Mouse (Mus musculus): ENCODE measurements at regions not wholly inside any gene's neighbourhood (a gene's known extent, or its start where the extent isn't known, plus 50 kb on each side); places are given as distances from the start of the nearest gene placed in this dataset.

- Histone ChIP-seq H3K4me3 (ENCODE audit: insufficient read depth, poor library complexity, severe bottlenecking) (no peak overlapping the region), H3ac (ENCODE audit: control insufficient read depth, insufficient read length, low read depth) (no peak overlapping the region), H3K79me2 (ENCODE audit: control insufficient read depth, insufficient read depth) (no peaks in the 10 kb centered on the region), H3K79me3 (ENCODE audit: low read depth) (no peaks in the 10 kb centered on the region), H3K27me3 (ENCODE audit: control insufficient read depth, insufficient read depth, insufficient read length) (no peaks in the 10 kb centered on the region), H3K36me3 (ENCODE audit: control insufficient read depth, insufficient read depth) (no peaks in the 10 kb centered on the region)
- TF ChIP-seq MYOG (IDR thresholded peaks at IDR 0.05; ENCODE audit: control insufficient read depth, extremely low read depth, insufficient read length) = no peak
Observed at GRCm38 (mm10) chr1:177589034-177589433, 140.6 kb upstream of the 1700016C15Rik start.

DNA sequence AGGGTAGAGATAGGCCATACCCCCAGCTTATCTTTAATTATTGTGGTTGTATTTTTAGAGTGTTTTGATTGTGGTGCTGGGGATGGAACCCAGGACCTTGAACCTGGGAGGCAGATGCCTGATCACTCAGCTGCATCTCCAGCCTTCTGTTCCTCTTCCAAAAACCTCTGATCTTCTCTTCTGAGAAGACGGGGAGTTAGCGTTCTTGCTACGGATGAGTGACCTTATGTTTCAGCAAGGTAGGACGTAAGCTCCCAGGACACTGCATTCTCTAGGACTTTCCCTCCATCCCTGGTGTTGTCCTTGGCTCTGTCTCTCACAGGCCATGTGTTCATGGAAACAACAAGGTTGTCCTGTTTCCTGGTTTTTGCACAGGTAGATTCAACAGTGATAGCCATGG lies 140.0 kb upstream of the 1700016C15Rik start:
- no peaks in the 10 kb centered on the region for H3K27me3 ChIP-seq (ENCODE audit: control insufficient read depth, insufficient read depth, insufficient read length)
- H3K4me3 ChIP-seq (ENCODE audit: insufficient read depth, poor library complexity, severe bottlenecking) = no peak overlapping the region
- H3K36me3 ChIP-seq (ENCODE audit: control insufficient read depth, insufficient read depth) = no peaks in the 10 kb centered on the region
- no peaks in the 10 kb centered on the region for H3K79me3 ChIP-seq (ENCODE audit: low read depth)
- no peak overlapping the region for H3ac ChIP-seq (ENCODE audit: control insufficient read depth, insufficient read length, low read depth)
- H3K79me2 ChIP-seq (ENCODE audit: control insufficient read depth, insufficient read depth) = no peaks in the 10 kb centered on the region
- TF ChIP-seq MAX (IDR thresholded peaks at IDR 0.05) (no peak), CEBPB (IDR thresholded peaks at IDR 0.05; ENCODE audit: low read depth) (no peak), CTCF (IDR thresholded peaks at IDR 0.05; ENCODE audit: control insufficient read depth, insufficient read depth, insufficient read length) (no peak), MYOG (IDR thresholded peaks at IDR 0.05; ENCODE audit: control insufficient read depth, extremely low read depth, insufficient read length) (no peak), MYOD1 (IDR thresholded peaks at IDR 0.05; ENCODE audit: control insufficient read depth, insufficient read length, low read depth) (no peak), FOSL1 (IDR thresholded peaks at IDR 0.05; ENCODE audit: insufficient read depth, low read length, poor library complexity, severe bottlenecking) (no peak), USF1 (IDR thresholded peaks at IDR 0.05; ENCODE audit: low read depth) (no peak)

GRCm38 (mm10) chr1:177591742-177592141 lies 137.9 kb upstream of the 1700016C15Rik start:
- Histone ChIP-seq H3K27me3 (ENCODE audit: control insufficient read depth, insufficient read depth, insufficient read length) (no peaks in the 10 kb centered on the region), H3K79me2 (ENCODE audit: control insufficient read depth, insufficient read depth) (no peaks in the 10 kb centered on the region), H3K36me3 (ENCODE audit: control insufficient read depth, insufficient read depth) (no peaks in the 10 kb centered on the region), H3ac (ENCODE audit: control insufficient read depth, insufficient read length, low read depth) (no peak overlapping the region), H3K4me3 (ENCODE audit: insufficient read depth, poor library complexity, severe bottlenecking) (no peak overlapping the region), H3K79me3 (ENCODE audit: low read depth) (no peaks in the 10 kb centered on the region)
- TF ChIP-seq CEBPB (IDR thresholded peaks at IDR 0.05; ENCODE audit: low read depth) (no peak), USF1 (IDR thresholded peaks at IDR 0.05; ENCODE audit: low read depth) (no peak), MYOD1 (IDR thresholded peaks at IDR 0.05; ENCODE audit: control insufficient read depth, insufficient read length, low read depth) (no peak), MYOG (IDR thresholded peaks at IDR 0.05; ENCODE audit: control insufficient read depth, extremely low read depth, insufficient read length) (no peak), FOSL1 (IDR thresholded peaks at IDR 0.05; ENCODE audit: insufficient read depth, low read length, poor library complexity, severe bottlenecking) (no peak), CTCF (IDR thresholded peaks at IDR 0.05; ENCODE audit: control insufficient read depth, insufficient read depth, insufficient read length) (no peak), MAX (IDR thresholded peaks at IDR 0.05) (no peak)

DNA sequence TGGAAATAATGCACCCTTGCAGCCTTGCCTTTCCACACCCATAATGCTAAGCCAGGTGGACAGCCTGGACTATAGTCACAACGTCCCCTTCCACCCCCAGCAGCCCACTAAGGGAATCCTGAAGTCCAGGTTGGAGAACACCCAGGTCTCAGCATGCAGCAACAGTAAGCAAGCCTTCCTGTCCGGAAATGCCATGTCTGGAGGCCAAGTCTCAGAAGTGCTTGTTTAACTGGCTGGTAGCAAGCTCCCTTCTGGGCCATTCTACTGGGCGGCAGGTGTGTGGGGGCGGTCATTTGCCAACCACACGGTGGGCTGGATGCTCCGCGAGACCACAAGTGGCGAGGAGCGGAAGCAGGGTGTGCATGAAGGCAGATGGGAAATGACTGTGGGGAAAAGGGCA lies 137.3 kb upstream of the 1700016C15Rik start:
- Histone ChIP-seq H3ac (ENCODE audit: control insufficient read depth, insufficient read length, low read depth) (no peak overlapping the region), H3K79me2 (ENCODE audit: control insufficient read depth, insufficient read depth) (no peaks in the 10 kb centered on the region), H3K27me3 (ENCODE audit: control insufficient read depth, insufficient read depth, insufficient read length) (no peaks in the 10 kb centered on the region), H3K79me3 (ENCODE audit: low read depth) (no peaks in the 10 kb centered on the region), H3K4me3 (ENCODE audit: insufficient read depth, poor library complexity, severe bottlenecking) (no peak overlapping the region), H3K36me3 (ENCODE audit: control insufficient read depth, insufficient read depth) (no peaks in the 10 kb centered on the region)
- TF ChIP-seq MYOD1 (IDR thresholded peaks at IDR 0.05; ENCODE audit: control insufficient read depth, insufficient read length, low read depth) (no peak), USF1 (IDR thresholded peaks at IDR 0.05; ENCODE audit: low read depth) (no peak), FOSL1 (IDR thresholded peaks at IDR 0.05; ENCODE audit: insufficient read depth, low read length, poor library complexity, severe bottlenecking) (no peak), MYOG (IDR thresholded peaks at IDR 0.05; ENCODE audit: control insufficient read depth, extremely low read depth, insufficient read length) (no peak), CTCF (IDR thresholded peaks at IDR 0.05; ENCODE audit: control insufficient read depth, insufficient read depth, insufficient read length) (no peak), MAX (IDR thresholded peaks at IDR 0.05) (no peak), CEBPB (IDR thresholded peaks at IDR 0.05; ENCODE audit: low read depth) (no peak)

DNA sequence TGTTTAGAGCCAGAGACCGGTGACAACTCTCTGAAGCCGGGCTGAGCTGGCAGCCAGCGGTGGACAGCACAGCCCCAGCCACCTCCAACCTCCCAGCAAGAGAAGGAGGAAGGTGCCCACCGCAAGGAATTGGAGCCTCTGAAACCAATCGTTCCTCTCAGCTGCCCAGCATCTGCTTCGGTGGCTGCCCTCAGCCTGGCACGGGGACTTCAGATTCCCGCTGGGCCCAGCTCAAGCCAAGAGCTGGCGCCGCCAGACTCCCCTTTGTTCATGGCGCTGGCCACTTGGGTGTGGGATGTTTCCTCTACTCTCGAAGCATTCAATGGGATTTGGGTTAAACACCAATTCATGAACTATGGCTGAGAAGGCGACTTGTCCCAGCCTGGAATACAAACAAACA lies 135.3 kb upstream of the 1700016C15Rik start:
- Histone ChIP-seq H3K4me3 (ENCODE audit: insufficient read depth, poor library complexity, severe bottlenecking) (no peak overlapping the region), H3ac (ENCODE audit: control insufficient read depth, insufficient read length, low read depth) (no peak overlapping the region), H3K79me2 (ENCODE audit: control insufficient read depth, insufficient read depth) (no peaks in the 10 kb centered on the region), H3K79me3 (ENCODE audit: low read depth) (no peaks in the 10 kb centered on the region), H3K27me3 (ENCODE audit: control insufficient read depth, insufficient read depth, insufficient read length) (no peaks in the 10 kb centered on the region), H3K36me3 (ENCODE audit: control insufficient read depth, insufficient read depth) (no peaks in the 10 kb centered on the region)
- TF ChIP-seq USF1 (IDR thresholded peaks at IDR 0.05; ENCODE audit: low read depth) (no peak), FOSL1 (IDR thresholded peaks at IDR 0.05; ENCODE audit: insufficient read depth, low read length, poor library complexity, severe bottlenecking) (no peak), MAX (IDR thresholded peaks at IDR 0.05) (no peak), MYOG (IDR thresholded peaks at IDR 0.05; ENCODE audit: control insufficient read depth, extremely low read depth, insufficient read length) (no peak), MYOD1 (IDR thresholded peaks at IDR 0.05; ENCODE audit: control insufficient read depth, insufficient read length, low read depth) (no peak), CTCF (IDR thresholded peaks at IDR 0.05; ENCODE audit: control insufficient read depth, insufficient read depth, insufficient read length) (no peak), CEBPB (IDR thresholded peaks at IDR 0.05; ENCODE audit: low read depth) (no peak)

DNA sequence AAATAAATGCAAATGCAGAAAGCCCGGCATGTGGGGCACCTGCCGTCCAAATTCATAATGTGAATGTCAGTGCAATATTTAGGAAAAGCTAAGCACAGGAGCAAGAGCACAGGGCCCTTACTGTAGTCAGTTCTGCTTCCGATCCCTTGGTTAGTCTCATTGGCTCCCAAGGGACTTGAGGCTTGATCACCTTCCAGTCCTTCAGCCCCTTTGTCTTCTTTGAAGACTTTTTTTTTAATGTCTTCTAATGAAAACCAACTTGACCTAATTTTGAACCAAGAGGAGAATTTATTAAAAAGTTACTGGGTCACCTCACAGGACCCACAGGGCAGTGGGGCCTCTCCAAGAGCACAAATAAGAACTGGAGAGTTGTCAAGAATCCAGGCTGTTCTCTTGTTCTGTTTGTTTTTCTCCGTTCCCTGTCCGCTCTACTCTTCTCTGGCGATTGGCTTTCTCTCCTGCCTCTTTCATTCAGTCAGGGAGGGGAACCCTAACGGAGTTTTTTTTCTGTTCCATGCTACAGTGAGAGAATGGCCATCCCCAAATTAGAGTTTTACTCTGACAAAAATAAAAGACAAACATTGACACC lies 134.2 kb upstream of the 1700016C15Rik start:
- H3K4me3 ChIP-seq (ENCODE audit: insufficient read depth, poor library complexity, severe bottlenecking) = no peak overlapping the region
- TF ChIP-seq FOSL1 (IDR thresholded peaks at IDR 0.05; ENCODE audit: insufficient read depth, low read length, poor library complexity, severe bottlenecking) (no peak), MAX (IDR thresholded peaks at IDR 0.05) (no peak), CTCF (IDR thresholded peaks at IDR 0.05; ENCODE audit: control insufficient read depth, insufficient read depth, insufficient read length) (no peak), MYOG (IDR thresholded peaks at IDR 0.05; ENCODE audit: control insufficient read depth, extremely low read depth, insufficient read length) (no peak), MYOD1 (IDR thresholded peaks at IDR 0.05; ENCODE audit: control insufficient read depth, insufficient read length, low read depth) (no peak), CEBPB (IDR thresholded peaks at IDR 0.05; ENCODE audit: low read depth) (no peak), USF1 (IDR thresholded peaks at IDR 0.05; ENCODE audit: low read depth) (no peak)
- H3K79me2 ChIP-seq (ENCODE audit: control insufficient read depth, insufficient read depth) = no peaks in the 10 kb centered on the region
- H3K27me3 ChIP-seq (ENCODE audit: control insufficient read depth, insufficient read depth, insufficient read length) = no peaks in the 10 kb centered on the region
- no peak overlapping the region for H3ac ChIP-seq (ENCODE audit: control insufficient read depth, insufficient read length, low read depth)
- no peaks in the 10 kb centered on the region for H3K79me3 ChIP-seq (ENCODE audit: low read depth)
- H3K36me3 ChIP-seq (ENCODE audit: control insufficient read depth, insufficient read depth) = no peaks in the 10 kb centered on the region
